Mouse (Mus musculus) embryo, embryonic 11 days (tissue): ENCODE measurements at regions not wholly inside any gene's neighbourhood (a gene's known extent, or its start where the extent isn't known, plus 50 kb on each side); places are given as distances from the start of the nearest gene placed in this dataset.
"Not testable (repeated sequence)": the region's sequence is repeated elsewhere in the genome, so short reads cannot be mapped to it uniquely, and the experiment has no call there.

ENCODE experiments used
- DNase-seq: peaks from one replicate; pipeline ENCODE4 v3.0.0-alpha.2; 2015

- DNase-seq = no peak
Observed at GRCm38 (mm10) chr14:48842861-48843260, 169.2 kb upstream of the Otx2 start.

- DNase-seq = no peak
Observed at GRCm38 (mm10) chr14:48841278-48841677, 167.7 kb upstream of the Otx2 start.

GRCm38 (mm10) chr14:48837181-48837580 lies 163.6 kb upstream of the Otx2 start:
- DNase-seq = no peak

- no peak for DNase-seq
Observed at GRCm38 (mm10) chr14:48836071-48836470, 162.5 kb upstream of the Otx2 start.

- DNase-seq = no peak
Observed at GRCm38 (mm10) chr14:48834416-48834815, 160.8 kb upstream of the Otx2 start.

GRCm38 (mm10) chr14:48826421-48826820 lies 152.8 kb upstream of the Otx2 start:
- no peak for DNase-seq

- DNase-seq = no peak
Observed at GRCm38 (mm10) chr14:48824375-48824774, 150.8 kb upstream of the Otx2 start.

GRCm38 (mm10) chr14:48815941-48816340 lies 142.3 kb upstream of the Otx2 start:
- no peak for DNase-seq

- peak; percentile 42 for DNase-seq
Observed at GRCm38 (mm10) chr14:48815231-48815728, 141.7 kb upstream of the Otx2 start.

GRCm38 (mm10) chr14:48812741-48813495 lies 139.3 kb upstream of the Otx2 start:
- no peak for DNase-seq

- DNase-seq = no peak
Observed at GRCm38 (mm10) chr14:48804098-48804497, 130.5 kb upstream of the Otx2 start.

GRCm38 (mm10) chr14:48801283-48801682 lies 127.7 kb upstream of the Otx2 start:
- peak; percentile 38 for DNase-seq

GRCm38 (mm10) chr14:48800857-48801256 lies 127.2 kb upstream of the Otx2 start:
- no peak for DNase-seq

GRCm38 (mm10) chr14:48800100-48800449 lies 126.5 kb upstream of the Otx2 start:
- DNase-seq = no peak

- DNase-seq = peak; percentile 28
Observed at GRCm38 (mm10) chr14:48799442-48800099, 126.0 kb upstream of the Otx2 start.

- no peak for DNase-seq
Observed at GRCm38 (mm10) chr14:48791507-48791906, 117.9 kb upstream of the Otx2 start.

- DNase-seq = no peak
Observed at GRCm38 (mm10) chr14:48779327-48779726, 105.7 kb upstream of the Otx2 start.

- DNase-seq = no peak
Observed at GRCm38 (mm10) chr14:48770832-48771231, 97.2 kb upstream of the Otx2 start.

GRCm38 (mm10) chr14:48762691-48763090 lies 89.1 kb upstream of the Otx2 start:
- DNase-seq = no peak

GRCm38 (mm10) chr14:48761002-48761648 lies 87.5 kb upstream of the Otx2 start:
- no peak for DNase-seq

GRCm38 (mm10) chr14:48755096-48755495 lies 81.5 kb upstream of the Otx2 start:
- not testable (repeated sequence) for DNase-seq

GRCm38 (mm10) chr14:48754080-48754720 lies 80.6 kb upstream of the Otx2 start:
- DNase-seq = peak; percentile 64

GRCm38 (mm10) chr14:48753517-48754079 lies 80.0 kb upstream of the Otx2 start:
- no peak for DNase-seq
